Mouse (Mus musculus) large intestine, adult 2 months (tissue): ENCODE results near the gene 9130008F23Rik. TPM values are rescaled to one million over a fixed set of nuclear protein-coding genes. Genes with fewer than 3 reads are reported as not detected.

Source experiments
- DNase-seq: peaks from one replicate; pipeline ENCODE4 v3.0.0-alpha.2; 2012; ENCODE audit warnings: low read depth, low spot score
- WGBS: fragments of 180-500 bp; shearing (Covaris S2); methylation state at CpG from one replicate; pipeline ENCODE4 v1.1.7; 2018; 5-methylcytosine and 5-hydroxymethylcytosine counted together
- polyA plus RNA-seq: library from polyadenylated mRNA; depleted of rRNA; stranded (reverse); fragments of >200 nt; gene quantifications from 2 replicates; pipeline ENCODE4 v1.2.3, GENCODE M21; 2012; rRNA removed

9130008F23Rik gene
- polyA plus RNA-seq, 1 experiment = 9.9 TPM

- no peak for DNase-seq
- 48% methylated on average over 2 of the region's 2 CpGs for WGBS
Observed at GRCm38 (mm10) chr17:40831870-40832269, 48.5 kb downstream of the 9130008F23Rik start.

Other genes with a start within 250 kb of the 9130008F23Rik start
- gene Esp3, start 248.5 kb downstream of the 9130008F23Rik start, polyA plus RNA-seq = not detected in 2 replicates
- not detected in 2 replicates for gene Esp1, start 153.4 kb downstream of the 9130008F23Rik start, polyA plus RNA-seq
- not detected in 2 replicates for gene Crisp2, start 73.6 kb downstream of the 9130008F23Rik start, polyA plus RNA-seq
- gene Rhag, start 69.4 kb downstream of the 9130008F23Rik start, polyA plus RNA-seq = not detected in 2 replicates
- gene Glyatl3, start 33.8 kb upstream of the 9130008F23Rik start, polyA plus RNA-seq = not detected in 2 replicates
- gene Mut, start 54.1 kb upstream of the 9130008F23Rik start, polyA plus RNA-seq = 6.7 and 10.5 TPM in 2 replicates
- 1.0 and 1.5 TPM in 2 replicates for gene Cenpq, start 54.5 kb upstream of the 9130008F23Rik start, polyA plus RNA-seq